Mouse (Mus musculus) telencephalon, adult 2 months (tissue): ENCODE data around the gene Gm20390.

Source experiments
- DNase-seq: peaks from one replicate; pipeline ENCODE4 v3.0.0-alpha.2; 2011; ENCODE audit warnings: low read depth, low spot score

The Gm20390 gene

GRCm38 (mm10) chr11:93968005-93968847 lies at the start of gene Gm20390, which contains the start of gene Nme1:
Gene Gm20390, minus strand, starts transcription at chr11:93968293.
Gene Nme1, minus strand, starts transcription at chr11:93968521.
- DNase-seq = peak; percentile 99

DNA sequence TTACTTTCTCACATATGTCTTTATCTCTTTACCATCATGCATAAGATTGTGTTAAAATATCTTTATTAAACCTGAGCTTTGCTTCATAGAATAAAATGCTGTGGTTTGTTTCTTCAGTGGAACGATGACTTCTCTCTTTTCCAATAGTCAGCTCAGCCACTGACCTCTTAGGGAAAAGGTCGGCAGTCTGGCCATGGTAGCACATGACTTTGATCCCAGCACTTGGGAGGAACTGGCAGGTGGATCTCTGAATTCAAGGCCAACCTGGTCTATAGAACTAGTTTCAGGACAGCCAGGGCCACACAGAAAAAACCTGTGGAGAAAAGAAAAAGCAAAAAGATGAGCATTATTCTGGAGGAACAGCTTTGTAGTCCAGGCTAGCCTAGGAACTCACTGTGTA lies 35.3 kb upstream of the Gm20390 start:
- no peak for DNase-seq

GRCm38 (mm10) chr11:93999276-93999675 lies 31.2 kb upstream of the Gm20390 start:
- no peak for DNase-seq

DNA sequence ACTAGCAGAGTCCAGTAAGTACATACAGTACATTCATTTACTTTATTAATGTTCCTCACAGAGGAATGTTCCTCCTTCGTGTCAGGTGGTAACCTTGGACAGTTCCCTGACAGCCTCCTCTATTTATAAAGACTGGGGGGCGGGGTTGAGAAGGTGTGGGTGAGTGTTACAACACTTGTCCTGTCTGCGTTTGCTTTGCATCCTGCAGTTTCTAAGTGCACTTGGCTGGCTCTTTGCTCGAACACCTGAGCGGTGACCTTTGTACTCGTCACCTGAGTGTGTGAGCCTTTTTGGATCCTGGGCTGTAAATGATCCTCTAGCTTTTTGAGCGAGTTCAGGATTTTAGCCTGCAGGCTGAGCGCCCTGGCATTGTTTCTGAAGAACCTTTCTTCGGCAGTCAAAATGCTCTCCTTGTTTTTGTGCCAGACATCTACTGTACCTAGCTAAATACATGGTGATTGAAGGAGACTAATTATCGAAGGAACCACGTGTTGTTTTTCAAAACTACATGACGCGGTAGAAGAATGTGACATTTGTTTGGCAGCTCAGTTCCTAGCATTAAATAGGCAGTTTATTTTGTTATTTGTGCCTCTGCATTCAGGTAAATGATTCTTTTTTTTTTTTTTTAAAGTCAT lies 29.2 kb upstream of the Gm20390 start:
- DNase-seq = no peak

- DNase-seq = no peak
These were observed 28.4 kb upstream of the Gm20390 start for GRCm38 (mm10) chr11:93996306-93997140.

- DNase-seq = peak; percentile 91
These were observed 27.7 kb upstream of the Gm20390 start, which contains the start of gene Spag9 for GRCm38 (mm10) chr11:93995720-93996305. Gene Spag9, plus strand, starts transcription at chr11:93996091.

DNA sequence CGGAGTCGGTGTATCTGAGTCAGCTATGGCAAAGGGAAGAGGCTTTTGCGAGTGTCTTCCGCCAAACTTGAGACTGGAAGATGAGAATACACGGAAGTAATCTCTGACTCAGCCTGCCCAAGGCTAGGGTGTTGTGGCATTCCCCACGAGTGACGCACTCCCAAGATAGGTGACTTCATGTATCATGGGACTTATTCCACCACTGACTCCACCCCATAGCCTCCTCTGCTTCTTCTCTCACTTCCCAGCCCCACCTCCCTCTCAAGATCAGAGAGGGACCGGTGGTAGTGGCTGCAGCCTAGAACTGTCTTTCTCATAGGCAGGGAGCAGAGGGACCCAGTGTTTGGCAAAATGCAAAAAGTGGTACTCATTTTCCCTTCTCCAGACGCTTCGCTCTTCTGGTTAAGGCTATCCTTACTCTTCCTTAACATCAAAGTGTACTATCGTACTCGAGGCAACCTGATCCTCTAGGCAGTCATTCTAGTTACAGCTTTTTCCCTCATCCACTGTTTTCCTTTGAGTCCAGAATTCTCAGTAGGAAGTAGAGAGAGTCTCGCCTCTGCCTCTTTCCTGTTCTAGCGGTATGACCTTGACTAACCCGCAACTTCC lies 27.1 kb upstream of the Gm20390 start:
- DNase-seq = peak; percentile 88

DNA sequence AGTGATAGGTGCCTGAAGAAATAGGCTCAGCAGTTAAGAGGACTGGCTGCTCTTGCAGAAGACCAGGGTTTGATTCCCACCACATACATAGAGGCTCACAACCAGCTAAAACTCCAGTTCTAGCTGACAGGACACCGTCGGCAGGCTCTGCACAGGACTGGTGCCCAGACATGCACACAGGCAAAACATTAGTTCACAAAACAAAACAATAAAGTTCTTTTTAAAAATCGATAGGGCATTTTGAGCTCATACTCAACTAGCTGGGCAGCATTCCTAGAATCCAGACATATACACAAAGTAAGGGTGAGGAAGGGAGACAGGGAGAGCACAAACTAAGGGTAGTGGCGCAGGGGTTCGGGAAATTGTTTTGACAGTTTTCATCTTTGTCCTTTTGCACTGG lies 26.4 kb upstream of the Gm20390 start:
- no peak for DNase-seq

DNA sequence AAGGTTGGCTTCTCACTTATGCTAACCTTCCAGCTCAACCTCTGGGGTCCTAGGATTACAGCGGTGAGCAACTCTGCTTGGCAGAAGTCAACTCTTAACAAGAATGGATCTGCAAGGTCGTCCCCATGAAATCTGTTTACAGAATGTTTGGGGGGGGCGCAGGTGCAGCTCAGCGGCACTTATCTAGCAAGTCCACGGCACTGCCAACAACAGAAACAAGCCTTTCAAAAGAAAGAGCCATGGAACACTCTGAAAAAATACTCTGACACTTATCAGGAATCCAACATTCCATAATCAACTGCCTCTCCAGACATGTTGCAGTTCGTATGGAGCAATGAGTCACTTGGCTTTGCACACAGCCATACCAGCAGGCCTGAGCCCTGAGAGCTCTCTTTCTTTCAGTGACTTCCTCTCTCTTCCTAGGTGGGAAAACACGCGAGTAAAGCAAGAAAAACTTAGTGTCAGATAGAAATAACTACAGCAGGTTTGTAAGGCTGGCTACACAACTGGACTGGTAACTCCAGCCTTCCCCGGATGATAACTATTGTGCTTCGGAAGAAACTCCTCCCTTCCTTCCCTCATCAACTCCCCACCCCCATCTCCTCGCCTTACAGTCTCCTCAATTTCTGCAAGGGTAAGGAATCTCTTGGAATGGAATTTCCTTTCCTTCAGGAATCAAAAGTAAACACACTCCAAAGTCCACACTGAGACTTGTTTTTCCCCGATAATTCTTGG lies 20.4 kb upstream of the Gm20390 start:
- no peak for DNase-seq

GRCm38 (mm10) chr11:93987625-93988327 lies 19.7 kb upstream of the Gm20390 start:
- DNase-seq = no peak

DNA sequence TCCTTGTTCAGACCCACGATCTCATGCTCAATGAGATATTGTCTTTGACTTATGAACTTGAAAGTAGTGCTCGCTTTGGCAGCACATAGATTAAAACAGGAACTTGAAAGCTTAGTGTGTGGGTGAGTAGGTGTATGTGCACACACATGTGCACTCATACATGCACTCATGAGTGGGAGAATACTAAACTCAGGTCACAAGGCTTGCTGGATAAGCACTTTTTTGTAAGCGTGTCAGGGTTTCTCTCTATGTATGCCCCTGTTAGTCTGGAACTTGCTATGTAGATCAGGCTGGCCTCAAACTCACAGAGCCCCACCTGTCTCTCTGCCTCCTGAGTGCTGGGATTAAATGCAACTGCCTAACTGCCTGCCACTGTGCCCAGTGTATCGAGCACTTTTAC lies 18.9 kb upstream of the Gm20390 start:
- no peak for DNase-seq

DNA sequence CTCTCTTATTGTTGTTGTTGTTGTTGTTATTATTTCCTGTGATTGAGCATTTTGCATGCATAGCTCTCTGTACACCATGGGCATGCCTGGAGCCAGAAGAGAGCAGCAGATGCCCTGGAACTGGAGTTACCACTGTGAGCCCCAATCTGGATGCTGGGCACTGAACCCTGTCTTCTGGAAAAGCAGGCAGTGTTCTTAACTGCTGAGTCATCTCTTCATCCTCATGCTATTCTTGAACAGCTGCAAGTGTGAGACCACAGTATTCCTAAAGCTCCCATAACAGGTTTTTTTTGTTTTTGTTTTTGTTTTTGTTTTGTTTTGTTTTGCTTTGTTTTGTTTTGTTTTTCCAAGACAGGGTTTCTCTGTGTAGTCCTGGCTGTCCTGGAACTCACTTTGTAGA lies 18.2 kb upstream of the Gm20390 start:
- no peak for DNase-seq

- no peak for DNase-seq
These were observed 17.2 kb upstream of the Gm20390 start for GRCm38 (mm10) chr11:93985265-93985664.

GRCm38 (mm10) chr11:93984619-93985018 lies 16.5 kb upstream of the Gm20390 start:
- no peak for DNase-seq

DNA sequence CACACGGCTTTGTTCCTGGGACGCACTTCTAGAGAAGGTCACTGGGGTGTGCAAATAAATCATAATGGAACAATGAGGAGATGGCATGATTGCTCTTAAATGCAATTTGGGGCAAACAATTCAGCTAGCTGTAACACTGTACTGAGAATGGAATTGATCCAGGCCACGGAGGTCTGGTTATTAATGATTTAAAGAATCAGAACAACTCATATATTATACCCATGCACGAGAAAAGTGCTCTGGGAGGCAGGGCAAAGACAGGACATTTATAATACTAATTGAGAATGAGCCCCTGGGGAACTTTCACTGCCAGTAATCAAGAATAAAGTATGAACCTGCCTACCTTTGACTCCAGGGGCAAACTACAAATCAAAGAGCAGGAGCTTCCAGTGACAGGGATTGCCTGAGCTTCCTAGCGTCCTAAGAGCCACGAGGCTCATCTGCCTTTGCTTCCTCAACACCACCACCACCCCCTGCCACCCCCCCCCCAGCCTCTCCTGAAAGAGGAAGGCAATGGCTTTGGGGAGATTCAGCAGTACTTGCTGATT lies 11.5 kb upstream of the Gm20390 start:
- no peak for DNase-seq

- DNase-seq = no peak
These were observed 4.9 kb upstream of the Gm20390 start for GRCm38 (mm10) chr11:93972951-93973350.

GRCm38 (mm10) chr11:93969799-93970198 lies 1.7 kb upstream of the Gm20390 start:
- DNase-seq = no peak

- DNase-seq = no peak
These were observed 1.1 kb upstream of the Gm20390 start for GRCm38 (mm10) chr11:93969171-93969570.

- DNase-seq = no peak
These were observed 695 bp upstream of the Gm20390 start for GRCm38 (mm10) chr11:93968848-93969128.

- DNase-seq = no peak
These were observed 712 bp downstream of the Gm20390 start for GRCm38 (mm10) chr11:93967381-93967780.
